Mouse (Mus musculus): ENCODE measurements around the gene Naa10. TPM values are rescaled to one million over a fixed set of nuclear protein-coding genes. Genes with fewer than 3 reads are reported as not detected.
A peak's percentile ranks its signal among the peaks of the same experiment; 100 is the strongest.

Gene Naa10
- total and polyA plus RNA-seq, 2 experiments: 44.6 to 55.9 TPM

DNA sequence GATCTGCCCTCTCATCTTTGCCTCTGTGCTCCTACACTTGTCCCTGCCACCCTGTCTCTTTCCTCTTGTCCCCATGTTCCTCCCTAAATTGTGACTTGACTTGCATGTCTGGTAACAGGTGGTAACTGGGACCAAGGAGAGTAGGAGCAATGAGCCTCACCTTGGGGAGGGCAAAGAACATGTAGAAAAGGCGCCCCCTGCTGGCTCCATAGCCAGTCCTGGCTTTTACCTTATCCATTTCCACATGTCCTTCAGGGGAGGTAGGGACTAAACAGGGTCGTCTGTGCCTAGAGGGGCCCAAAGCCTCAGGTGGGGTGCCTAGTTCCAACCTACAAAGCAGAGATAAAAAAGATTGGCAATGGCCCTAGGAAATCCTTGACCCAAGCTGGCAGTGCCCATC is 26.0 kb downstream of the Naa10 start, which contains the start of gene L1cam:
L1cam (minus strand) TSS at position 387 of the 400 bp plus-strand sequence.
- no peak for TF ChIP-seq POLR2A (IDR thresholded peaks at IDR 0.05; ENCODE audit: extremely low read depth, insufficient read depth, low read length)
- peak; percentile 53; the same call in 1 of the 2 replicates for TF ChIP-seq CTCF (IDR thresholded peaks at IDR 0.05; ENCODE audit: low read depth, low read length)
- 20% methylated on average over 2 of the region's 2 CpGs for WGBS
- H3K27me3 ChIP-seq (ENCODE audit: control insufficient read depth, insufficient read depth, low read length): no peaks in the 10 kb centered on the region
- H3K9ac ChIP-seq (ENCODE audit: low read depth, low read length): no peak within 1 kb of the TSS
- H3K36me3 ChIP-seq (ENCODE audit: control insufficient read depth, insufficient read depth, low read length): no peaks in the 10 kb centered on the region
- H3K4me1 ChIP-seq (ENCODE audit: control insufficient read depth, insufficient read depth, low read length): no peaks in the 10 kb centered on the region
- no peak within 1 kb of the TSS for H3K4me3 ChIP-seq (ENCODE audit: insufficient read depth, low read depth, low read length)
- no peak within 1 kb of the TSS for H3K27ac ChIP-seq (replicated peaks; ENCODE audit: insufficient read depth, low read depth, low read length)
- H3K79me2 ChIP-seq (ENCODE audit: control insufficient read depth, insufficient read depth, low read length): no peaks in the 10 kb centered on the region
- peak; percentile 19 for DNase-seq (ENCODE audit: extremely low read depth, low read depth, low spot score)

- WGBS: 91% methylated on average over 14 of the region's 14 CpGs
- no peaks in the 10 kb centered on the region for H3K27me3 ChIP-seq (ENCODE audit: control insufficient read depth, insufficient read depth, low read length)
- no peak overlapping the region for H3K4me3 ChIP-seq (ENCODE audit: insufficient read depth, low read depth, low read length)
- TF ChIP-seq POLR2A (IDR thresholded peaks at IDR 0.05; ENCODE audit: extremely low read depth, insufficient read depth, low read length) (no peak), CTCF (IDR thresholded peaks at IDR 0.05; ENCODE audit: low read depth, low read length) (no peak)
- no peak overlapping the region for H3K9ac ChIP-seq (ENCODE audit: low read depth, low read length)
- no peak for DNase-seq (ENCODE audit: extremely low read depth, low read depth, low spot score)
- H3K79me2 ChIP-seq (ENCODE audit: control insufficient read depth, insufficient read depth, low read length): no peaks in the 10 kb centered on the region
- H3K4me1 ChIP-seq (ENCODE audit: control insufficient read depth, insufficient read depth, low read length): no peaks in the 10 kb centered on the region
- no peaks in the 10 kb centered on the region for H3K36me3 ChIP-seq (ENCODE audit: control insufficient read depth, insufficient read depth, low read length)
- H3K27ac ChIP-seq (replicated peaks; ENCODE audit: insufficient read depth, low read depth, low read length): no peak overlapping the region
Measured at GRCm38 (mm10) chrX:73892833-73893232, 28.9 kb downstream of the Naa10 start.

GRCm38 (mm10) chrX:73891551-73892152 is 30.1 kb downstream of the Naa10 start, which contains the start of gene Avpr2:
Avpr2 (plus strand) TSS chrX:73892102.
- Histone ChIP-seq H3K36me3 (ENCODE audit: control insufficient read depth, insufficient read depth, low read length) (no peaks in the 10 kb centered on the region), H3K9ac (ENCODE audit: low read depth, low read length) (no peak within 1 kb of the TSS), H3K4me3 (ENCODE audit: insufficient read depth, low read depth, low read length) (no peak within 1 kb of the TSS), H3K79me2 (ENCODE audit: control insufficient read depth, insufficient read depth, low read length) (no peaks in the 10 kb centered on the region), H3K27me3 (ENCODE audit: control insufficient read depth, insufficient read depth, low read length) (no peaks in the 10 kb centered on the region), H3K27ac (replicated peaks; ENCODE audit: insufficient read depth, low read depth, low read length) (no peak within 1 kb of the TSS), H3K4me1 (ENCODE audit: control insufficient read depth, insufficient read depth, low read length) (no peaks in the 10 kb centered on the region)
- 75% methylated on average over 6 of the region's 6 CpGs for WGBS
- TF ChIP-seq CTCF (IDR thresholded peaks at IDR 0.05; ENCODE audit: low read depth, low read length): no peak
- TF ChIP-seq POLR2A (IDR thresholded peaks at IDR 0.05; ENCODE audit: extremely low read depth, insufficient read depth, low read length): no peak
- DNase-seq (ENCODE audit: extremely low read depth, low read depth, low spot score): no peak

- H3K4me3 ChIP-seq (ENCODE audit: insufficient read depth, low read depth, low read length): no peak overlapping the region
- no peak overlapping the region for H3K27ac ChIP-seq (replicated peaks; ENCODE audit: insufficient read depth, low read depth, low read length)
- no peak for TF ChIP-seq CTCF (IDR thresholded peaks at IDR 0.05; ENCODE audit: low read depth, low read length)
- WGBS: 64% methylated on average over 6 of the region's 6 CpGs
- DNase-seq (ENCODE audit: extremely low read depth, low read depth, low spot score): no peak
- H3K9ac ChIP-seq (ENCODE audit: low read depth, low read length): no peak overlapping the region
- no peaks in the 10 kb centered on the region for H3K79me2 ChIP-seq (ENCODE audit: control insufficient read depth, insufficient read depth, low read length)
- no peaks in the 10 kb centered on the region for H3K36me3 ChIP-seq (ENCODE audit: control insufficient read depth, insufficient read depth, low read length)
- peaks cover 6% of the 10 kb centered on the region; the same call in 1 of the 2 replicates for H3K27me3 ChIP-seq (ENCODE audit: control insufficient read depth, insufficient read depth, low read length)
- H3K4me1 ChIP-seq (ENCODE audit: control insufficient read depth, insufficient read depth, low read length): peaks cover 2% of the 10 kb centered on the region; the same call in 1 of the 2 replicates
Measured at GRCm38 (mm10) chrX:73881463-73881862, 40.3 kb downstream of the Naa10 start.

GRCm38 (mm10) chrX:73881036-73881427 is 40.7 kb downstream of the Naa10 start:
- Histone ChIP-seq H3K27me3 (ENCODE audit: control insufficient read depth, insufficient read depth, low read length) (peaks cover 6% of the 10 kb centered on the region; the same call in 1 of the 2 replicates), H3K9ac (ENCODE audit: low read depth, low read length) (no peak overlapping the region), H3K36me3 (ENCODE audit: control insufficient read depth, insufficient read depth, low read length) (no peaks in the 10 kb centered on the region), H3K4me3 (ENCODE audit: insufficient read depth, low read depth, low read length) (no peak overlapping the region), H3K4me1 (ENCODE audit: control insufficient read depth, insufficient read depth, low read length) (peaks cover 2% of the 10 kb centered on the region; the same call in 1 of the 2 replicates), H3K79me2 (ENCODE audit: control insufficient read depth, insufficient read depth, low read length) (no peaks in the 10 kb centered on the region), H3K27ac (replicated peaks; ENCODE audit: insufficient read depth, low read depth, low read length) (no peak overlapping the region)
- 28% methylated on average over 15 of the region's 16 CpGs for WGBS
- TF ChIP-seq CTCF (IDR thresholded peaks at IDR 0.05; ENCODE audit: low read depth, low read length) (no peak), POLR2A (IDR thresholded peaks at IDR 0.05; ENCODE audit: extremely low read depth, insufficient read depth, low read length) (no peak)
- no peak for DNase-seq (ENCODE audit: extremely low read depth, low read depth, low spot score)

All from liver, adult 2 months (tissue).